Mouse (Mus musculus): ENCODE results near the gene Cox4i1.

DNA sequence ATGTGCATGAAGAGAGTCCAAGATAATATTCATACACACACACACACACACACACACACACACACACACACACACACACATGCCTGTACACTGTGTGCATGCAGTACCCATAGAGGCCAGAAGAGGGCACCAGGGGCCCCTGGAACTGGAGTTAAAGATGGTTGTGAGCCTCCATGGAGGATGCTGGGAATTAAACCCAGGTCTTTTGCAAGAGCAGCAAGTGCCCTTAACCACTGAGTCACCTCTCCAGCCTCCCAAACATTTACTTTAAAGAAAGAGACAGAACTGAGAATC is 29.9 kb downstream of the Cox4i1 start:
- TF ChIP-seq CHD1 (IDR thresholded peaks at IDR 0.05; ENCODE audit: low read depth, low read length) (no peak), CTCF (conservative IDR thresholded peaks at IDR 0.05 in 1 of 2, IDR thresholded peaks at IDR 0.05 in 1 of 2; ENCODE audit: low read depth in 2 of 2, low read length in 2 of 2) (peak; percentile 31 to 43; a peak in 3 of 4 replicates), POLR2A (IDR thresholded peaks at IDR 0.05; ENCODE audit: low read depth, low read length) (no peak), MEF2A (IDR thresholded peaks at IDR 0.05; ENCODE audit: borderline replicate concordance, low read depth, low read length) (no peak), E2F4 (IDR thresholded peaks at IDR 0.05; ENCODE audit: insufficient replicate concordance, low read depth, low read length) (no peak), TCF12 (IDR thresholded peaks at IDR 0.05; ENCODE audit: low read depth, low read length) (no peak), SMC3 (IDR thresholded peaks at IDR 0.05; ENCODE audit: low read depth, low read length) (peak; percentile 45), RAD21 (IDR thresholded peaks at IDR 0.05; ENCODE audit: low read depth, low read length) (peak; percentile 21), USF1 (IDR thresholded peaks at IDR 0.05; ENCODE audit: low read depth, low read length) (no peak), JUND (conservative IDR thresholded peaks at IDR 0.05; ENCODE audit: low read depth, low read length) (no peak)
